Mouse (Mus musculus) limb, embryonic 15.5 days (tissue): Measurements from ENCODE around the gene Gabra4. TPM values are rescaled to one million over a fixed set of nuclear protein-coding genes. Genes with fewer than 3 reads are reported as not detected.

Experiments
- polyA plus RNA-seq: library from polyadenylated mRNA; unstranded; fragments of >200 nt; fragmentation: Nextera tagmentation; extraction: Ambion mirVana; gene quantifications from 2 replicates; pipeline ENCODE4 v1.2.1, GENCODE M21; 2015

Gabra4 gene
- polyA plus RNA-seq, 1 experiment from 2014 or later: 8.9 TPM

Other genes with a start within 250 kb of the Gabra4 start
- gene Cox7b2, start 110.1 kb downstream of the Gabra4 start, polyA plus RNA-seq: not detected in 2 replicates
- gene Gabrb1, start 195 bp downstream of the Gabra4 start, polyA plus RNA-seq: 1.8 and 1.9 TPM in 2 replicates